Mouse (Mus musculus) hindbrain, embryonic 11.5 days (tissue): ENCODE data around the gene Mgat4a. TPM values are rescaled to one million over a fixed set of nuclear protein-coding genes. Genes with fewer than 3 reads are reported as not detected.

Experiments
- ATAC-seq: fragments of 200-750 bp; cut with Nextera tagmentation; 2 replicates; pipeline ENCODE4 v1.8.0; 2017; ENCODE audit warnings: mild to moderate bottlenecking, moderate TSS enrichment, moderate library complexity; ENCODE audit not compliant: low FRiP score
- DNase-seq: peaks from one replicate; pipeline ENCODE4 v3.0.0-alpha.2; 2015; ENCODE audit warnings: low spot score
- H3K27ac ChIP-seq: fragments of 300-500 bp; sonication (generic); 2 replicates; pipeline ENCODE4 v1.5.1; 2014; ENCODE audit warnings: mild to moderate bottlenecking, low read depth, low read length
- H3K27me3 ChIP-seq: fragments of 300-500 bp; sonication (generic); 2 replicates; pipeline ENCODE4 v1.6.1; 2014; ENCODE audit warnings: mild to moderate bottlenecking, low read length, moderate library complexity, mixed read lengths; ENCODE audit not compliant: control insufficient read depth, insufficient read depth
- H3K36me3 ChIP-seq: fragments of 300-500 bp; sonication (generic); 2 replicates; pipeline ENCODE4 v1.6.1; 2014; ENCODE audit warnings: mild to moderate bottlenecking, low read length, moderate library complexity, mixed read lengths; ENCODE audit not compliant: control insufficient read depth, insufficient read depth
- H3K4me1 ChIP-seq: fragments of 300-500 bp; sonication (generic); replicated peaks from 2 replicates; pipeline ENCODE4 v1.6.1; 2014; ENCODE audit warnings: low read length, mixed read lengths; ENCODE audit not compliant: control insufficient read depth, insufficient read depth
- H3K4me2 ChIP-seq: fragments of 300-500 bp; sonication (generic); replicated peaks from 2 replicates; pipeline ENCODE4 v1.6.1; 2014; ENCODE audit warnings: mild to moderate bottlenecking, low read depth, low read length
- H3K4me3 ChIP-seq: fragments of 300-500 bp; sonication (generic); 2 replicates; pipeline ENCODE4 v1.5.1; 2014; ENCODE audit warnings: low read depth, low read length
- H3K9ac ChIP-seq: fragments of 300-500 bp; sonication (generic); 2 replicates; pipeline ENCODE4 v1.6.1; 2014; ENCODE audit warnings: low read depth, low read length
- H3K9me3 ChIP-seq: fragments of 300-500 bp; sonication (generic); 2 replicates; pipeline ENCODE4 v1.6.1; 2016; ENCODE audit warnings: low read length; ENCODE audit not compliant: control insufficient read depth
- WGBS: fragments of 180-500 bp; shearing (Covaris S2); extraction: QIAGEN DNeasy Blood & Tissue Kit; methylation state at CpG from one replicate; pipeline ENCODE4 v1.1.7; 2014; 5-methylcytosine and 5-hydroxymethylcytosine counted together
- polyA plus RNA-seq: library from polyadenylated mRNA; unstranded; fragments of >200 nt; fragmentation: Nextera tagmentation; extraction: Ambion mirVana; gene quantifications from 2 replicates; pipeline ENCODE4 v1.2.1, GENCODE M21; 2014

Mgat4a gene
- polyA plus RNA-seq, 1 experiment from 2014 or later: 8.7 TPM

- no peak overlapping the region for H3K9ac ChIP-seq
- H3K4me3 ChIP-seq: no peak overlapping the region
- no peaks in the 10 kb centered on the region for H3K36me3 ChIP-seq
- no peak overlapping the region for H3K4me2 ChIP-seq
- ATAC-seq: no peak
- H3K9me3 ChIP-seq: no peaks in the 10 kb centered on the region
- no peak overlapping the region for H3K27ac ChIP-seq
- no peaks in the 10 kb centered on the region for H3K4me1 ChIP-seq
- H3K27me3 ChIP-seq: peaks cover 32% of the 10 kb centered on the region
- 85% methylated on average over 3 of the region's 3 CpGs for WGBS
- no peak for DNase-seq
These were observed 45.7 kb downstream of the Mgat4a start for GRCm38 (mm10) chr1:37495104-37495503.

GRCm38 (mm10) chr1:37491672-37492071 is 49.1 kb downstream of the Mgat4a start:
- H3K27me3 ChIP-seq: peaks cover 11% of the 10 kb centered on the region
- WGBS: 90% methylated on average over 7 of the region's 7 CpGs
- H3K9me3 ChIP-seq: no peaks in the 10 kb centered on the region
- no peak for DNase-seq
- no peak overlapping the region for H3K4me3 ChIP-seq
- no peak overlapping the region for H3K9ac ChIP-seq
- no peaks in the 10 kb centered on the region for H3K36me3 ChIP-seq
- H3K27ac ChIP-seq: no peak overlapping the region
- no peak overlapping the region for H3K4me2 ChIP-seq
- H3K4me1 ChIP-seq: no peaks in the 10 kb centered on the region
- no peak for ATAC-seq

- Histone ChIP-seq H3K4me1 (no peaks in the 10 kb centered on the region), H3K27me3 (peaks cover 4% of the 10 kb centered on the region; the same call in 1 of the 2 replicates), H3K4me2 (no peak overlapping the region), H3K36me3 (no peaks in the 10 kb centered on the region), H3K4me3 (no peak overlapping the region), H3K9me3 (no peaks in the 10 kb centered on the region), H3K9ac (no peak overlapping the region), H3K27ac (no peak overlapping the region)
- WGBS: 89% methylated on average over 5 of the region's 5 CpGs
- ATAC-seq: no peak
- DNase-seq: no peak
These were observed 50.1 kb downstream of the Mgat4a start for GRCm38 (mm10) chr1:37490691-37491212.

GRCm38 (mm10) chr1:37488531-37488930 is 52.3 kb downstream of the Mgat4a start:
- H3K4me2 ChIP-seq: no peak overlapping the region
- no peaks in the 10 kb centered on the region for H3K27me3 ChIP-seq
- H3K4me3 ChIP-seq: no peak overlapping the region
- DNase-seq (no peak), ATAC-seq (no peak)
- H3K9me3 ChIP-seq: no peaks in the 10 kb centered on the region
- no peaks in the 10 kb centered on the region for H3K36me3 ChIP-seq
- no peaks in the 10 kb centered on the region for H3K4me1 ChIP-seq
- WGBS: 84% methylated on average over 12 of the region's 12 CpGs
- H3K9ac ChIP-seq: no peak overlapping the region
- no peak overlapping the region for H3K27ac ChIP-seq

GRCm38 (mm10) chr1:37486994-37487393 is 53.8 kb downstream of the Mgat4a start:
- H3K27me3 ChIP-seq: no peaks in the 10 kb centered on the region
- H3K4me1 ChIP-seq: no peaks in the 10 kb centered on the region
- DNase-seq: no peak
- no peaks in the 10 kb centered on the region for H3K36me3 ChIP-seq
- no peak overlapping the region for H3K27ac ChIP-seq
- no peak overlapping the region for H3K9ac ChIP-seq
- H3K9me3 ChIP-seq: no peaks in the 10 kb centered on the region
- ATAC-seq: no peak
- H3K4me3 ChIP-seq: no peak overlapping the region
- no peak overlapping the region for H3K4me2 ChIP-seq
- 84% methylated on average over 3 of the region's 3 CpGs for WGBS

- Histone ChIP-seq H3K9ac (no peak overlapping the region), H3K9me3 (no peaks in the 10 kb centered on the region), H3K27me3 (no peaks in the 10 kb centered on the region), H3K4me1 (no peaks in the 10 kb centered on the region), H3K27ac (no peak overlapping the region), H3K4me2 (no peak overlapping the region), H3K4me3 (no peak overlapping the region), H3K36me3 (no peaks in the 10 kb centered on the region)
- DNase-seq (no peak), ATAC-seq (no peak)
- 82% methylated on average over 1 of the region's 1 CpGs for WGBS
These were observed 54.4 kb downstream of the Mgat4a start for GRCm38 (mm10) chr1:37486439-37486838.

- Histone ChIP-seq H3K4me3 (no peak overlapping the region), H3K9ac (no peak overlapping the region), H3K9me3 (no peaks in the 10 kb centered on the region), H3K27me3 (no peaks in the 10 kb centered on the region), H3K36me3 (no peaks in the 10 kb centered on the region), H3K4me1 (no peaks in the 10 kb centered on the region), H3K27ac (no peak overlapping the region), H3K4me2 (no peak overlapping the region)
- DNase-seq: no peak
- ATAC-seq: no peak
- WGBS: 88% methylated on average over 4 of the region's 4 CpGs
These were observed 56.2 kb downstream of the Mgat4a start for GRCm38 (mm10) chr1:37484612-37485011.

GRCm38 (mm10) chr1:37481331-37481730 is 59.5 kb downstream of the Mgat4a start:
- H3K27me3 ChIP-seq: no peaks in the 10 kb centered on the region

GRCm38 (mm10) chr1:37480731-37481130 is 60.1 kb downstream of the Mgat4a start:
- H3K4me3 ChIP-seq: no peak overlapping the region
- H3K27me3 ChIP-seq: no peaks in the 10 kb centered on the region
- no peak overlapping the region for H3K27ac ChIP-seq
- no peaks in the 10 kb centered on the region for H3K36me3 ChIP-seq
- DNase-seq (no peak), ATAC-seq (no peak)
- no peak overlapping the region for H3K9ac ChIP-seq
- no peaks in the 10 kb centered on the region for H3K9me3 ChIP-seq
- 87% methylated on average over 6 of the region's 6 CpGs for WGBS
- no peaks in the 10 kb centered on the region for H3K4me1 ChIP-seq
- no peak overlapping the region for H3K4me2 ChIP-seq

More at GRCm38 (mm10) chr1:37481331-37481730, 59.5 kb downstream of the Mgat4a start:
- 92% methylated on average over 2 of the region's 2 CpGs for WGBS
- no peak overlapping the region for H3K9ac ChIP-seq
- H3K27ac ChIP-seq: no peak overlapping the region
- no peak for ATAC-seq
- H3K9me3 ChIP-seq: no peaks in the 10 kb centered on the region
- DNase-seq: no peak
- no peak overlapping the region for H3K4me3 ChIP-seq
- H3K4me2 ChIP-seq: no peak overlapping the region
- no peaks in the 10 kb centered on the region for H3K36me3 ChIP-seq
- no peaks in the 10 kb centered on the region for H3K4me1 ChIP-seq
